In genomic region chrX:103447539-103448169, GRCm38 (mm10) we compare ENCODE assay signal across 8 mouse cellular contexts. TPM values are rescaled to one million over a fixed set of nuclear protein-coding genes. Genes with fewer than 3 reads are reported as not detected.
A peak's percentile ranks its signal among the peaks of the same experiment; 100 is the strongest.
DNase-seq lines count a peak whose midpoint lies in the region; ATAC-seq and TF ChIP-seq lines count a peak whose summit lies in the region.
"Had no signal": no experiment of that assay in that cellular context is flagged by ENCODE, and none has a peak within 500 bp of the region (broad histone marks: within the 10 kb centered on the region; RNA-seq: fewer than 3 reads in every experiment).

No protein-coding gene starts in this region.

- TF ChIP-seq EP300 in stomach, postnatal 0 days (optimal IDR thresholded peaks at IDR 0.05), result no peak

- H3K4me2 ChIP-seq in forebrain, embryonic 11.5 days (ENCODE audit: low read depth, low read length, severe bottlenecking), result peak overlapping the region; percentile 61
- peak overlapping the region; percentile 65 for H3K4me2 ChIP-seq in limb, embryonic 15.5 days
- H3K4me2 ChIP-seq in midbrain, embryonic 13.5 days (replicated peaks), result peak overlapping the region; percentile 66
- H3K4me2 ChIP-seq in stomach, postnatal 0 days (replicated peaks; ENCODE audit: low read depth), result peak overlapping the region; percentile 55

- DNase-seq in T-cell, adult 2 months (ENCODE audit: low spot score), result peak; percentile 16
- DNase-seq in forebrain, embryonic 11.5 days (ENCODE audit: low spot score), result peak; percentile 51
- peak; percentile 21 for DNase-seq in induced T-regulatory cell, adult 2 months (ENCODE audit: low read depth)
- peak; percentile 22 for DNase-seq in stomach, postnatal 0 days (ENCODE audit: low spot score)

- H3K27me3 ChIP-seq in forebrain, embryonic 11.5 days (ENCODE audit: control insufficient read depth, insufficient read depth, low read length), result peaks cover 21% of the 10 kb centered on the region
- H3K27me3 ChIP-seq in limb, embryonic 15.5 days, result peaks cover 18% of the 10 kb centered on the region
- peaks cover 61% of the 10 kb centered on the region for H3K27me3 ChIP-seq in midbrain, embryonic 13.5 days
- no peaks in the 10 kb centered on the region for H3K27me3 ChIP-seq in stomach, postnatal 0 days (ENCODE audit: control insufficient read depth, insufficient read depth, low read length)

- H3K27ac ChIP-seq in forebrain, embryonic 11.5 days (ENCODE audit: low read depth, low read length), result no peak overlapping the region
- H3K27ac ChIP-seq in limb, embryonic 15.5 days, result no peak overlapping the region
- H3K27ac ChIP-seq in midbrain, embryonic 13.5 days, result no peak overlapping the region
- no peak overlapping the region for H3K27ac ChIP-seq in stomach, postnatal 0 days (replicated peaks)

- no peaks in the 10 kb centered on the region for H3K36me3 ChIP-seq in forebrain, embryonic 11.5 days (ENCODE audit: control insufficient read depth, insufficient read depth, low read length)
- H3K36me3 ChIP-seq in limb, embryonic 15.5 days, result no peaks in the 10 kb centered on the region
- no peaks in the 10 kb centered on the region for H3K36me3 ChIP-seq in midbrain, embryonic 13.5 days
- H3K36me3 ChIP-seq in stomach, postnatal 0 days (ENCODE audit: control insufficient read depth, insufficient read depth, low read length), result no peaks in the 10 kb centered on the region

- no peak overlapping the region for H3K9ac ChIP-seq in forebrain, embryonic 11.5 days (ENCODE audit: low read length)
- H3K9ac ChIP-seq in limb, embryonic 15.5 days, result no peak overlapping the region
- H3K9ac ChIP-seq in midbrain, embryonic 13.5 days (replicated peaks), result peak overlapping the region; percentile 23
- H3K9ac ChIP-seq in stomach, postnatal 0 days (ENCODE audit: low read length), result peak overlapping the region; percentile 31; the same call in 1 of the 2 replicates

- no peaks in the 10 kb centered on the region; the same call in 1 of the 2 replicates for H3K4me1 ChIP-seq in forebrain, embryonic 11.5 days (replicated peaks; ENCODE audit: control insufficient read depth, insufficient read depth, low read length)
- H3K4me1 ChIP-seq in limb, embryonic 15.5 days, result 0 out of 2 replicates have a peak, but pooled peaks cover 4% of the 10 kb centered on the region
- peaks cover 4% of the 10 kb centered on the region; the same call in 1 of the 2 replicates for H3K4me1 ChIP-seq in midbrain, embryonic 13.5 days (replicated peaks)
- no peaks in the 10 kb centered on the region for H3K4me1 ChIP-seq in stomach, postnatal 0 days (replicated peaks; ENCODE audit: control insufficient read depth, insufficient read depth)

- H3K4me3 ChIP-seq in forebrain, embryonic 11.5 days (ENCODE audit: low read depth, low read length), result peak overlapping the region; percentile 29
- peak overlapping the region; percentile 37 for H3K4me3 ChIP-seq in limb, embryonic 15.5 days
- peak overlapping the region; percentile 36 for H3K4me3 ChIP-seq in midbrain, embryonic 13.5 days (replicated peaks)
- peak overlapping the region; percentile 27 for H3K4me3 ChIP-seq in stomach, postnatal 0 days (ENCODE audit: low read depth, low read length)

- WGBS in forebrain, embryonic 11.5 days, result 12% methylated on average over 34 of the region's 34 CpGs
- WGBS in limb, embryonic 15.5 days, result 7% methylated on average over 34 of the region's 34 CpGs
- 16% methylated on average over 34 of the region's 34 CpGs for WGBS in midbrain, embryonic 13.5 days
- WGBS in stomach, postnatal 0 days, result 10% methylated on average over 33 of the region's 34 CpGs

- peak; percentile 36; the same call in 1 of the 2 replicates for ATAC-seq in cerebellum, adult (ENCODE audit: insufficient number of reproducible peaks, low FRiP score, low TSS enrichment)
- ATAC-seq in forebrain, embryonic 11.5 days (replicated peaks; ENCODE audit: low FRiP score), result no peak
- ATAC-seq in limb, embryonic 15.5 days (ENCODE audit: insufficient number of reproducible peaks, low FRiP score, low TSS enrichment, low read depth), result no peak
- ATAC-seq in midbrain, embryonic 13.5 days, result no peak
- ATAC-seq in stomach, postnatal 0 days (ENCODE audit: low FRiP score, low TSS enrichment), result no peak; the same call in 1 of the 2 replicates

- H3K9me3 ChIP-seq in forebrain, embryonic 11.5 days (ENCODE audit: control insufficient read depth, low read length), result no peaks in the 10 kb centered on the region
- H3K9me3 ChIP-seq in limb, embryonic 15.5 days, result no peaks in the 10 kb centered on the region
- no peaks in the 10 kb centered on the region for H3K9me3 ChIP-seq in midbrain, embryonic 13.5 days
- H3K9me3 ChIP-seq in stomach, postnatal 0 days (ENCODE audit: control insufficient read depth, low read length), result no peaks in the 10 kb centered on the region

- no peak for TF ChIP-seq CTCF in stomach, postnatal 0 days (IDR thresholded peaks at IDR 0.05; ENCODE audit: low read depth)

RNA-seq across cellular contexts. Expression of gene Gm26992, which starts 25.8 kb away (rescaled TPM):
- polyA plus RNA-seq in forebrain, embryonic 11.5 days (2014; fragmentation: Nextera tagmentation; extraction: Ambion mirVana), result not detected in 2 replicates
- polyA plus RNA-seq in limb, embryonic 15.5 days (2015; fragmentation: Nextera tagmentation; extraction: Ambion mirVana), result not detected in 2 replicates
- not detected in 2 replicates for polyA plus RNA-seq in midbrain, embryonic 13.5 days (2015; fragmentation: Nextera tagmentation; extraction: Ambion mirVana)
- not detected in 2 replicates for polyA plus RNA-seq in stomach, postnatal 0 days (2015; fragmentation: Nextera tagmentation; extraction: Ambion mirVana)
- polyA plus RNA-seq: frontal cortex, adult 2 months had no signal

RNA-seq across cellular contexts. Expression of gene Tsx, which starts 33.4 kb away (rescaled TPM):
- polyA plus RNA-seq in forebrain, embryonic 11.5 days (2014; fragmentation: Nextera tagmentation; extraction: Ambion mirVana), result 0.35 and 0.40 TPM in 2 replicates
- polyA plus RNA-seq in limb, embryonic 15.5 days (2015; fragmentation: Nextera tagmentation; extraction: Ambion mirVana), result 0.30 and 0.44 TPM in 2 replicates
- 0.34 and 0.35 TPM in 2 replicates for polyA plus RNA-seq in midbrain, embryonic 13.5 days (2015; fragmentation: Nextera tagmentation; extraction: Ambion mirVana)
- not detected in 2 replicates for polyA plus RNA-seq in stomach, postnatal 0 days (2015; fragmentation: Nextera tagmentation; extraction: Ambion mirVana)

Comparison
In these comparisons a context has a peak if more than half of its experiments do, and no peak if none do; other contexts are left out.
1. H3K9ac ChIP-seq: peak in midbrain, embryonic 13.5 days (single experiment) and stomach, postnatal 0 days (single experiment); none in forebrain, embryonic 11.5 days (single experiment) and limb, embryonic 15.5 days (single experiment).
2. Peak in every context shown above with its lines, with median percentiles within 50 percentile points of each other: DNase-seq, H3K4me2 ChIP-seq and H3K4me3 ChIP-seq.